Mouse (Mus musculus) adrenal gland, adult 18-20 months (tissue): ENCODE data around the gene Skiv2l. TPM values are rescaled to one million over a fixed set of nuclear protein-coding genes. Genes with fewer than 3 reads are reported as not detected.

ENCODE experiments used
- DNase-seq, 2 experiments: peaks; one replicate each; pipeline ENCODE4 v3.0.0; 2021 to 2022; ENCODE audit warnings: low spot score in 2 of 2
- total RNA-seq, 2 experiments: library from RNA; stranded (reverse); gene quantifications; 1 replicate in 1 of 2; 2 replicates in 1 of 2; pipeline ENCODE4 v1.2.3; 2021

Skiv2l gene
- total RNA-seq, 2 experiments from 2014 or later = 60.8 to 65.9 TPM

- DNase-seq = no peak
Measured at GRCm38 (mm10) chr17:34814818-34815370, 35.1 kb downstream of the Skiv2l start.

GRCm38 (mm10) chr17:34813747-34814146 lies 36.3 kb downstream of the Skiv2l start:
- DNase-seq = peak; percentile 49 to 68

GRCm38 (mm10) chr17:34811275-34811674 lies 38.7 kb downstream of the Skiv2l start:
- no peak for DNase-seq

- peak in 1 of 2 experiments; percentile 31 for DNase-seq
Measured at GRCm38 (mm10) chr17:34810811-34811210, 39.2 kb downstream of the Skiv2l start.

- DNase-seq = peak in 1 of 2 experiments; percentile 37
Measured at GRCm38 (mm10) chr17:34810411-34810810, 39.6 kb downstream of the Skiv2l start.

GRCm38 (mm10) chr17:34808599-34809205 lies 41.3 kb downstream of the Skiv2l start:
- DNase-seq = no peak

GRCm38 (mm10) chr17:34807176-34807575 lies 42.8 kb downstream of the Skiv2l start:
- no peak for DNase-seq

- DNase-seq = peak in 1 of 2 experiments; percentile 24
Measured at GRCm38 (mm10) chr17:34804871-34805562, 45.0 kb downstream of the Skiv2l start.

GRCm38 (mm10) chr17:34804301-34804700 lies 45.7 kb downstream of the Skiv2l start, which contains the start of gene Cyp21a1:
Gene Cyp21a1 (minus strand): TSS chr17:34804561.
- peak in 1 of 2 experiments; percentile 58 for DNase-seq

- DNase-seq = peak in 1 of 2 experiments; percentile 34
Measured at GRCm38 (mm10) chr17:34803367-34803766, 46.6 kb downstream of the Skiv2l start.

GRCm38 (mm10) chr17:34802756-34803155 lies 47.3 kb downstream of the Skiv2l start:
- peak in 1 of 2 experiments; percentile 32 for DNase-seq

GRCm38 (mm10) chr17:34800781-34801305 lies 49.2 kb downstream of the Skiv2l start:
- peak; percentile 23 to 31 for DNase-seq

- peak; percentile 17 to 28 for DNase-seq
Measured at GRCm38 (mm10) chr17:34799531-34799925, 50.5 kb downstream of the Skiv2l start.

- peak in 1 of 2 experiments; percentile 24 for DNase-seq
Measured at GRCm38 (mm10) chr17:34798866-34799530, 51.0 kb downstream of the Skiv2l start.

- DNase-seq = peak in 1 of 2 experiments; percentile 28
Measured at GRCm38 (mm10) chr17:34798071-34798470, 51.9 kb downstream of the Skiv2l start.

- peak in 1 of 2 experiments; percentile 41 for DNase-seq
Measured at GRCm38 (mm10) chr17:34797211-34797995, 52.6 kb downstream of the Skiv2l start.

- DNase-seq = peak; percentile 30 to 37
Measured at GRCm38 (mm10) chr17:34796311-34797140, 53.5 kb downstream of the Skiv2l start.

- DNase-seq = peak; percentile 81 to 82
Measured at GRCm38 (mm10) chr17:34795633-34796032, 54.4 kb downstream of the Skiv2l start.

- DNase-seq = peak in 1 of 2 experiments; percentile 16
Measured at GRCm38 (mm10) chr17:34795016-34795415, 55.0 kb downstream of the Skiv2l start.
